Mouse (Mus musculus) splenic B cell, adult 2 months (primary cell): ENCODE data around the gene Dnajc25.

Experiments
- DNase-seq: peaks from one replicate; pipeline ENCODE4 v3.0.0-alpha.2; 2011; ENCODE audit warnings: low read depth, low spot score
- H3K27me3 ChIP-seq: 2 replicates; pipeline ENCODE4 v1.6.1; 2012; ENCODE audit warnings: mild to moderate bottlenecking, low read length, moderate library complexity, mixed read lengths; ENCODE audit not compliant: control insufficient read depth, poor library complexity, insufficient read depth, severe bottlenecking
- H3K36me3 ChIP-seq: 2 replicates; pipeline ENCODE4 v1.6.1; 2012; ENCODE audit warnings: mild to moderate bottlenecking, low read length, moderate library complexity, mixed read lengths; ENCODE audit not compliant: control insufficient read depth, poor library complexity, insufficient read depth, severe bottlenecking

Dnajc25 gene

GRCm38 (mm10) chr4:59034325-59034917 lies 39.6 kb downstream of the Dnajc25 start:
- peak; percentile 9 for DNase-seq
- H3K36me3 ChIP-seq = peaks cover 1% of the 10 kb centered on the region; the same call in 1 of the 2 replicates
- no peaks in the 10 kb centered on the region for H3K27me3 ChIP-seq

DNA sequence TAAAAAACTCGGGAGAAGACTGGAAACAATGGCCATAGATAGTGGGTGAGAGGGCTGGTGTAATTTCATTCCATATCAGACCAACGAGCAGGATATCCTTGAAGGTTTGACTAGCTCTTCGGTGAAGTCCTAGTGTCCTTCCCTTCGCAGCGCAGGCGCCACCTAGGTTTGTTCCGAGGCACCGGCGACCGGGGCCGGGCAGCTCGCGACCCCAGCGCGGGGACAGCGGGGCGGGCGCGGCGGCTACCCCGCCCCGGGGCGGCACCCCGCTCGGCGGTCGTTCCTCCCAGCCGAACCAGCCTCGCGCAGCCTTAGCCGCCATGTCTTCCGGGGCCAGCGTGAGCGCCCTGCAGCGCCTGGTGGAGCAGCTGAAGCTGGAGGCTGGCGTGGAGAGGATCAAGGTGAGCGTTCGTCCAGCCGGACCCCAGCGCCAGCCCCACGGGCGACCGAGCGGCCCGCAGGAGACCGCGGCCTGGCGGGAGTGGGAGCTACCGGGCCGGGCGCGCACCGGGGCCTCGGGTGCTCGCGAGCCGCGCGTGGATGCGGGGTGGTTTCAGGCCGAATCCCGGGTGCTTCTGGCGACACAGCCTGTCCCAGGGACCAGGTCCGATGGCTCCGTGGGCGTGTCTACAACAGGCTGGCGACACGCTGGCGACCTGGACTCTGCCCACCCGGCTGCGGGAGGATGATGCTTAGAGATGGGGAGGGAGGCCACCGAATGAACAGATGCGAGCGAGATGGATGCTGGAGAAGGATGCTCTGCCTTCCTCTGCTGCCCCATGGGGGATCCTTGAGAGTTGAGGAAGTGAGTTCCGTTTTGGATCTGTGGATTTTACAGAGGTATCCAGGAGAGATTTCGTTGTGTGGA lies 40.3 kb downstream of the Dnajc25 start, which contains the start of gene Gng10:
Gng10 (plus strand) TSS at position 171 of the 868 bp plus-strand sequence.
- peak; percentile 66 for DNase-seq
- Histone ChIP-seq H3K27me3 (no peaks in the 10 kb centered on the region), H3K36me3 (peaks cover 1% of the 10 kb centered on the region; the same call in 1 of the 2 replicates)

DNA sequence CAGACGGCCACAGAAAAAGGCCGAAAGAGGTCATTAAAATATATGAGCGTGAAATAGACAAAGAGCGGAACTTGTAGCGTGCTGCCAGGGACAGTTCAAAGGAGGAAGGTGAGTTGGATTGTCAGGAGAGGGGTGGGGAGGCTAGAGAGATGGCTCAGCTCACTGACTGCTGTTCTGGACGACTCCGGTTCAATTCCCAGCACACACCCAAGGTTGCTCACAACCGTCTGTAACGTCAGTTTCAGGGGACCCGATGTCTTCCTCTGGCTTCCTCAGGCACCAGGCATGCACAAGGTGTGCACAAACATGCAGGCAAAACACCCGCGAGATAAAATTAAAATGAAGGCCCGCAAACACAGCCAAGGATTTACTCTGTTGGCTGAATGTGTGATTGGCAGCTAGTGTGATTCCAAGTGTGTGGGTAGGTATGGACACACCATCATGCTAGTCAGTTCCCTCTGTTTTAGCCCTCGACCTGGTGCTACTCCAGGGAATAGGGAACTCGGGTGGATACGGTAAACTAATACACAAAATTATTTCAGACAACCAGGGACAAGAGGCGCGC lies 41.0 kb downstream of the Dnajc25 start:
- H3K36me3 ChIP-seq = peaks cover 1% of the 10 kb centered on the region; the same call in 1 of the 2 replicates
- H3K27me3 ChIP-seq = no peaks in the 10 kb centered on the region
- no peak for DNase-seq

GRCm38 (mm10) chr4:59036490-59037127 lies 41.7 kb downstream of the Dnajc25 start:
- Histone ChIP-seq H3K27me3 (no peaks in the 10 kb centered on the region), H3K36me3 (peaks cover 1% of the 10 kb centered on the region; the same call in 1 of the 2 replicates)
- DNase-seq = peak; percentile 87

DNA sequence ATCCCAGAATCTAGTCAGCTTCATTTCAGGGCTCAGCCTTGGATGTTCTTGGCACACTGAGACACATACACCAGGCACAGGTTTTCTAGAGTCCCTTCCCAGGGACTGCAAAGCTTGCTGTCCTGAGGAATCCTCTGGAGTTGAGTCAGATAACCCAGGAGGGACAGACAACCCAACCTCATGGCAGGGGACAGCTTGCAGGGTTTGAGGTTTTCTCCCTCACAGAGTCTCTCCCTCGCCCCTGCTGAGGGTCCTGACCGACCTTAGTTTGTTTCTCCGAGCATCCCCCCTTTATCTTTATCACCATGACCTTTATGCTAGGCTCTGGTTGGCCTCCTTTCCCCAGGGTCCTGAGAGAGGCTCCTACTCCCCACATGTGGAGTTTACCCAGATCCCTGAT lies 42.7 kb downstream of the Dnajc25 start:
- no peak for DNase-seq
- no peaks in the 10 kb centered on the region for H3K27me3 ChIP-seq
- H3K36me3 ChIP-seq = peaks cover 3% of the 10 kb centered on the region; the same call in 1 of the 2 replicates

DNA sequence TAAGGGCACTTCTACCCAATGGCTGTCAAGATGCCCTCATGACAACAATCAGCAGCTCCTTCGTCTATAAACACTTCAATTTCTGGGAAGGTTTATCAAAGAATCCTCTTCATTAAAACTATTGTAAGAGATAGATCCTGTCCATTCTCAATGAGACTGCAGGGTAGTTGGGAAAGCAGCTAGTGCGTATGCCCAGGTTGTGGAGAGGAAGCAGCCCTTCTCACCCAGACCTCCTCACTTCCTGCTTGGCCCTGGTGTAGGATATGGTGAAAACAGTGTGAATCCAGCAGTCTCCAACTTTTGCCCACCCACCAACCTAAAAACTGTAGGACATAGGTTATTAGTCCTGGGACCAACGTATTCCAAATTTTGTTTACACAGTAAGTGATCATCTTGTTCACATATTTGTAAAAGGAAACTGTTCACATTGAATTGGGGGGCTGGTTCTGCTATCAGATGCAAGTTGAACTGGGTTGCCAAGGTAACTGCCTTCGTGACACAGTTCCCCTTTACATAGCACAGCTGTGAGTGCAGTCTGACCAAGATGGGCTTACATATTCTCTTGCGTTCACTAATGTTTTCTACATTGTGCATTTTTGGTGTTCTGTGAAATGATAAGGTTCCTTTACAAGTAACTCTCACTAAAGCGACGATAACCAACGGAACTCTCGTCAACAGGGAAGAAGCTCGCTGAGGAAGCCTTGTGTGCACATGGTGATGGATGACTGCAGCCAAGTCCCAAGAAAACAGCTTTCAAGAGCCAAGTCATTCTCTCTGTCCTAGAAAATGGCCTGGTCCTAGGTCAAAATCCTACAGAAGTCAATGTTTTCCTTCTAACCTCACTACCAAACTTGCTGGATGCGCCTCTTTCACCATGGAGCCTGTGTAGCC lies 45.8 kb downstream of the Dnajc25 start:
- DNase-seq = peak; percentile 54
- no peaks in the 10 kb centered on the region for H3K27me3 ChIP-seq
- peaks cover 3% of the 10 kb centered on the region; the same call in 1 of the 2 replicates for H3K36me3 ChIP-seq

DNA sequence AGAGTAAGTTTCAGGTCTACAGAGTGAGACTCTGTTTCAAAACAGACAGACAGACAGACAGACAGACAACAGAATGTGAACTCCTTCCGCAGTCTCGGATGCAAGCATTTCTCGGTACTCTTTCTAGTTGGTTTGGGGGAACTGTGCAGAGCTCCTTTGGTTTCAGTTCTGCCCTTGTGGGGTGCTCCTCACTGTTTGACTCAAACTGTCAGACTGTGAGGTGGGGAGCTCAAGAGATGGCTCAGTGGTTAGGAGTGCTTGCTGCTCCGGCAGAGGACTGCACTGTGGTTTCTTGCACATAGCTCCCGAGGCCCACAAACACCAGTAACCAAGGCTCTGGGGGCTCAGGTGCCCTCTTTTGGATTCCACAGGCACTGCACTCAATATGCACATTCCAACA lies 48.2 kb downstream of the Dnajc25 start:
- peak; percentile 41 for DNase-seq
- Histone ChIP-seq H3K36me3 (peaks cover 3% of the 10 kb centered on the region; the same call in 1 of the 2 replicates), H3K27me3 (no peaks in the 10 kb centered on the region)

DNA sequence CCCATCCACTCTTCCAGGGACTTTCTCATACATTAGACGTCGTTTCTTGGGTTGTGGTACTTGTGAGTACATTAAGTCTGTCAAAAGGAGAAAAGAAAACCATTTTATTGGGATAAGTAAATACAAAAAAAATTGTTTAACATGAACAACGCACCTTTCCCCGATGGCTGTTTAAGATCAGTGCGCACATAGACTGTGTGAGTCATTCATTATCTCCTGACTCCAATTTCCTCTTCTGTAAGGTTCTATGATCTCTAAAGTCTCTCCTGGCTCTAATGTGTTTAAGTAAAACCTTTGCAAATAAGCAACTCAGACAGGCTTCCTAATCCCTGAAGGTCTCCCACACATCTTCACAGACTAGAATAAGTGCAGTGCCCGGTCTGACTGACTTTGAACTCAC lies 49.0 kb downstream of the Dnajc25 start:
- no peak for DNase-seq
- H3K27me3 ChIP-seq = no peaks in the 10 kb centered on the region
- H3K36me3 ChIP-seq = peaks cover 3% of the 10 kb centered on the region; the same call in 1 of the 2 replicates

GRCm38 (mm10) chr4:59047222-59047621 lies 52.4 kb downstream of the Dnajc25 start:
- Histone ChIP-seq H3K27me3 (no peaks in the 10 kb centered on the region), H3K36me3 (no peaks in the 10 kb centered on the region)
- DNase-seq = no peak

GRCm38 (mm10) chr4:59051081-59051480 lies 56.2 kb downstream of the Dnajc25 start:
- no peaks in the 10 kb centered on the region for H3K36me3 ChIP-seq
- DNase-seq = no peak
- H3K27me3 ChIP-seq = no peaks in the 10 kb centered on the region

- no peak for DNase-seq
- no peaks in the 10 kb centered on the region for H3K27me3 ChIP-seq
- H3K36me3 ChIP-seq = no peaks in the 10 kb centered on the region
Measured at GRCm38 (mm10) chr4:59057929-59058328, 63.1 kb downstream of the Dnajc25 start.

DNA sequence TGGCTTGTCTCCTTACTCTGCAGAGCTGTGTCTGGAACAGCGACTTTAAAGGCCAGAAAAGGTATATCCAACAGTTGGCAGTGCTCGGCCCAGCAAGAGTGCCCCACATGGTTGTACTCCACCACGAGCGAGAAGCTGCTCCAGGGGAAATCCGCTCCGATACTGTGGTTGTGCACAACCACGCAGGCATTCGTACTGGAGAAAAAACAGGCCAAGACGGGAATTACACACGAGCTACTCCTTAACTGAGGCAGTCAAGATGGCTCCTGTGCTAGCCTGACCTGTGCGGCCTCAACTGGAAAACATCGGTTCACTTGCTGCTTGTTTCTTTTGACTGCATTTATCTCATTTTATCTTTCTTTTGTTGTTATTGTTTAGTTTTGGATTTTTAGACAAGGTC lies 67.7 kb downstream of the Dnajc25 start:
- no peak for DNase-seq
- Histone ChIP-seq H3K36me3 (no peaks in the 10 kb centered on the region), H3K27me3 (no peaks in the 10 kb centered on the region)

GRCm38 (mm10) chr4:59069276-59069675 lies 74.4 kb downstream of the Dnajc25 start:
- no peaks in the 10 kb centered on the region for H3K36me3 ChIP-seq
- no peak for DNase-seq
- H3K27me3 ChIP-seq = no peaks in the 10 kb centered on the region
